Mouse (Mus musculus) ovary, postnatal 14 days (tissue): ENCODE results near the gene Crtc2.

Source experiments
- DNase-seq: peaks from one replicate; pipeline ENCODE4 v3.0.0; 2022; ENCODE audit warnings: low spot score

Crtc2 gene

GRCm38 (mm10) chr3:90313367-90313766 is 59.4 kb downstream of the Crtc2 start:
- no peak for DNase-seq
